Comparison of ENCODE assay signal across 8 mouse cellular contexts in the genomic region with DNA sequence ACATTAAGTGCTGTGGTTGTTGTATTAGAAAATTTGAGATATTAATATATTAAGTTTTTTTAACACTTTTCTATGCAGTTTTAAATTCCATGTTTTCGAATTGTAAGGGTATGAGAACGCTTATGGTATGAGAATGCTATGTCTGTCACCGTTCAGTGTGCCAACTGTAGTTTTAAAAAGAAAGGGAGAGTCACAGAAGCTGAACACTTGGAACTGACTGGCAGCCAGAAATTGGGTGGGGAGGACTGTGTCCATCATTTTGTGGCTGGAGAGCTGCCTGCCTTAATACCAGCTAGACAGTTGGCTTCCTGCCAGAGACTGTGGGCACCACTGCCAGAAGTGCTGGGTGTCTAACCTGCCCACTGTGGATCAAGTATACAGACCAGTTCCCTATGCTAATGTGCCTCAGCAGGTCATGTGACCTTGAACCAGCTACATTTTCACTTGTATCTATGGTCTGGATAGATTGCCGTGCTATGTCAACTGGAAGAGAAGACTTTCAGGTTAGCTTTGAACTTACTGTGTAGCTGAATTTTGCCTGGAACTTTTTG. TPM values are rescaled to one million over a fixed set of nuclear protein-coding genes. Genes with fewer than 3 reads are reported as not detected.
DNase-seq lines count a peak whose midpoint lies in the region; ATAC-seq and TF ChIP-seq lines count a peak whose summit lies in the region.

No protein-coding gene starts in this region.

- no peak overlapping the region for H3K4me2 ChIP-seq in forebrain, embryonic 11.5 days (ENCODE audit: low read depth, low read length, severe bottlenecking)
- no peak overlapping the region for H3K4me2 ChIP-seq in midbrain, postnatal 0 days (ENCODE audit: low read depth, low read length, poor library complexity, severe bottlenecking)

- no peak overlapping the region for H3K4me3 ChIP-seq in forebrain, embryonic 11.5 days (ENCODE audit: low read depth, low read length)
- no peak overlapping the region for H3K4me3 ChIP-seq in forebrain, embryonic 10.5 days
- peak overlapping the region; percentile 6 for H3K4me3 ChIP-seq in megakaryocyte, embryonic 14.5 days (replicated peaks)
- H3K4me3 ChIP-seq in midbrain, postnatal 0 days (ENCODE audit: low read depth, low read length) = no peak overlapping the region

- H3K4me1 ChIP-seq in forebrain, embryonic 11.5 days (replicated peaks; ENCODE audit: control insufficient read depth, insufficient read depth, low read length) = no peaks in the 10 kb centered on the region
- no peaks in the 10 kb centered on the region for H3K4me1 ChIP-seq in forebrain, embryonic 10.5 days
- H3K4me1 ChIP-seq in megakaryocyte, embryonic 14.5 days = peaks cover 34% of the 10 kb centered on the region
- H3K4me1 ChIP-seq in midbrain, postnatal 0 days (ENCODE audit: insufficient read depth, low read length) = no peaks in the 10 kb centered on the region

- no peak overlapping the region for H3K9ac ChIP-seq in forebrain, embryonic 11.5 days (ENCODE audit: low read length)
- H3K9ac ChIP-seq in midbrain, postnatal 0 days (replicated peaks; ENCODE audit: low read length, poor library complexity, severe bottlenecking) = no peak overlapping the region

- no peak for TF ChIP-seq CTCF in midbrain, postnatal 0 days (IDR thresholded peaks at IDR 0.05)

- H3K9me3 ChIP-seq in forebrain, embryonic 11.5 days (ENCODE audit: control insufficient read depth, low read length) = no peaks in the 10 kb centered on the region
- no peaks in the 10 kb centered on the region for H3K9me3 ChIP-seq in forebrain, embryonic 10.5 days
- H3K9me3 ChIP-seq in megakaryocyte, embryonic 14.5 days = no peaks in the 10 kb centered on the region
- no peaks in the 10 kb centered on the region for H3K9me3 ChIP-seq in midbrain, postnatal 0 days (ENCODE audit: low read length)

- H3K36me3 ChIP-seq in forebrain, embryonic 11.5 days (ENCODE audit: control insufficient read depth, insufficient read depth, low read length) = no peaks in the 10 kb centered on the region
- peaks cover 28% of the 10 kb centered on the region for H3K36me3 ChIP-seq in forebrain, embryonic 10.5 days (replicated peaks)
- peaks cover 17% of the 10 kb centered on the region for H3K36me3 ChIP-seq in megakaryocyte, embryonic 14.5 days (replicated peaks; ENCODE audit: low read length)
- peaks cover 6% of the 10 kb centered on the region; the same call in 1 of the 2 replicates for H3K36me3 ChIP-seq in midbrain, postnatal 0 days (ENCODE audit: insufficient read depth, low read length)

- ATAC-seq in forebrain, embryonic 11.5 days (replicated peaks; ENCODE audit: low FRiP score) = no peak
- ATAC-seq in megakaryocyte, adult 5-6 weeks (ENCODE audit: poor library complexity, severe bottlenecking) = no peak
- peak; percentile 15; the same call in 1 of the 2 replicates for ATAC-seq in midbrain, postnatal 0 days (ENCODE audit: low FRiP score)

- H3K27me3 ChIP-seq in forebrain, embryonic 11.5 days (ENCODE audit: control insufficient read depth, insufficient read depth, low read length) = no peaks in the 10 kb centered on the region
- H3K27me3 ChIP-seq in forebrain, embryonic 10.5 days (ENCODE audit: poor library complexity, severe bottlenecking) = no peaks in the 10 kb centered on the region
- no peaks in the 10 kb centered on the region for H3K27me3 ChIP-seq in megakaryocyte, embryonic 14.5 days (replicated peaks)
- H3K27me3 ChIP-seq in midbrain, postnatal 0 days (ENCODE audit: insufficient read depth, low read length) = no peaks in the 10 kb centered on the region

- DNase-seq in forebrain, embryonic 11.5 days (ENCODE audit: low spot score) = peak; percentile 45
- DNase-seq in forebrain, embryonic 10.5 days (ENCODE audit: extremely low spot score, low spot score) = no peak
- DNase-seq in fibroblast of lung, adult 2 months (ENCODE audit: low read depth) = peak; percentile 22
- peak; percentile 62 for DNase-seq in midbrain, postnatal 0 days (ENCODE audit: low spot score)
- no peak for DNase-seq in spleen, postnatal 10 days (ENCODE audit: low spot score in 2 of 2)
- no peak for DNase-seq in embryo, embryonic 10.5 days (ENCODE audit: low spot score)

- 91% methylated on average over 4 of the region's 4 CpGs for WGBS in forebrain, embryonic 11.5 days
- 89% methylated on average over 4 of the region's 4 CpGs for WGBS in forebrain, embryonic 10.5 days
- WGBS in midbrain, postnatal 0 days = 83% methylated on average over 4 of the region's 4 CpGs

- no peak overlapping the region for H3K27ac ChIP-seq in forebrain, embryonic 11.5 days (ENCODE audit: low read depth, low read length)
- H3K27ac ChIP-seq in forebrain, embryonic 10.5 days = no peak overlapping the region
- no peak overlapping the region for H3K27ac ChIP-seq in midbrain, postnatal 0 days (ENCODE audit: low read depth, low read length)

RNA-seq across cellular contexts. Expression of gene Hddc2, which starts 18.1 kb away (rescaled TPM):
- 69.4 TPM in 2 replicates for polyA plus RNA-seq in forebrain, embryonic 11.5 days (2014; fragmentation: Nextera tagmentation; extraction: Ambion mirVana)
- polyA plus RNA-seq in forebrain, embryonic 10.5 days (2016; fragmentation: Nextera tagmentation; extraction: Ambion mirVana) = 87.9 and 88.4 TPM in 2 replicates
- 2.2 TPM in 1 of 2 replicates, not detected in the other for polyA plus RNA-seq in megakaryocyte, embryonic 14.5 days (2012; ENCODE audit: insufficient read depth, low replicate concordance)
- total RNA-seq in megakaryocyte, adult 5-6 weeks (2015) = 15.6 and 19.3 TPM in 2 replicates
- total RNA-seq in megakaryocyte, adult 5-6 weeks (2017) = 21.1 and 31.3 TPM in 2 replicates
- total RNA-seq in midbrain, postnatal 0 days (2014; rRNA removed) = 31.2 and 45.2 TPM in 2 replicates
- polyA plus RNA-seq in midbrain, postnatal 0 days (2015; fragmentation: Nextera tagmentation; extraction: Ambion mirVana) = 73.7 and 80.8 TPM in 2 replicates

Comparison
In these comparisons a context has a peak if more than half of its experiments do, and no peak if none do; other contexts are left out.
1. DNase-seq: peak in forebrain, embryonic 11.5 days (single experiment), fibroblast of lung, adult 2 months (single experiment) and midbrain, postnatal 0 days (single experiment); none in forebrain, embryonic 10.5 days (single experiment), spleen, postnatal 10 days (0 of 2) and embryo, embryonic 10.5 days (single experiment).
2. RNA of gene Hddc2, which starts 18.1 kb away (polyA plus RNA-seq): 87.9 to 88.4 TPM in forebrain, embryonic 10.5 days, 73.7 to 80.8 TPM in midbrain, postnatal 0 days and 69.4 TPM in forebrain, embryonic 11.5 days; 2.2 TPM in megakaryocyte, embryonic 14.5 days; every median in the first group is over 10 times any median in the second.